ENCODE assay signal across 19 mouse cellular contexts in the genomic region with DNA sequence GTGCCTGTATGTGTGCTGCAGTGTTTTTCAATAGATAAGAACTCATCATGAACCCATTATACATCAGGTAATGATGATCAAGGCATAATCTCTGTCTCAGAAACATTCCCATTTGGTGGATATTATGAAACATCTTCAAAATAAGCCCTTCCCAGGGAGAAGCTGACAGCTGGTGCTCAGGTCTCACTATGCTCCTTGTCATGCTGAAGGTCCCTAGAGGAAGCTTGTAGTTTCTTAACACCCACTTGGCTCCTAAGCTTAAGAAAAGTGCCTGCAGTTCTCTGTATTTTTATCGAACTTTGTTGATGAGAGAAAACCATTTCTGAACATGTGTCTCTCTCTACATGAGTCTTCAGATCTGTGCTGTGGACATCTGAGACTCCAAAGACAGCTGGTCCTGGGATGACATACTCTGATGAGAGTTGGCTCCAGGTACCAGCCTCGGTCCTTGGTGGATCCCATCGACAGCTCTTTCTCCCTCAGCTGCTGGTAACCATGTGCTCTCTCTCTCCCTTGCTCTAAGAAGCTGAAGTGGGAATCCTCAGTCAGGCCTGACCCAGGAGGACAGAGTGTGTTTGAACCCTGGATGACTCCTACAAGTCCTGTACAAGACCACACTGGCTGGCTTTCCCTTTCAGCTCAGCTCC. TPM values are rescaled to one million over a fixed set of nuclear protein-coding genes. Genes with fewer than 3 reads are reported as not detected.
DNase-seq lines count a peak whose midpoint lies in the region; ATAC-seq and TF ChIP-seq lines count a peak whose summit lies in the region.
"Had no signal": no experiment of that assay in that cellular context is flagged by ENCODE, and none has a peak within 500 bp of the region (broad histone marks: within the 10 kb centered on the region; RNA-seq: fewer than 3 reads in every experiment).

No protein-coding gene starts in this region.

- peak overlapping the region; percentile 17; the same call in 1 of the 2 replicates for H3K27ac ChIP-seq in heart, embryonic 10.5 days
- no peak overlapping the region for H3K27ac ChIP-seq in liver, embryonic 13.5 days
- no peak overlapping the region for H3K27ac ChIP-seq in liver, embryonic 12.5 days
- peak overlapping the region; percentile 86 for H3K27ac ChIP-seq in stomach, embryonic 14.5 days (ENCODE audit: low read length)
- no peak overlapping the region for H3K27ac ChIP-seq in stomach, postnatal 0 days (replicated peaks)

- 66% methylated on average over 3 of the region's 3 CpGs for WGBS in heart, embryonic 10.5 days
- WGBS in liver, embryonic 13.5 days (ENCODE audit: insufficient replicate concordance), result 54% methylated on average over 3 of the region's 3 CpGs
- 59% methylated on average over 3 of the region's 3 CpGs for WGBS in liver, embryonic 12.5 days (ENCODE audit: insufficient replicate concordance)
- 52% methylated on average over 3 of the region's 3 CpGs for WGBS in stomach, embryonic 14.5 days
- WGBS in stomach, postnatal 0 days, result 64% methylated on average over 3 of the region's 3 CpGs

- TF ChIP-seq CTCF in stomach, postnatal 0 days (IDR thresholded peaks at IDR 0.05; ENCODE audit: low read depth), result no peak

- H3K4me2 ChIP-seq in liver, embryonic 13.5 days, result no peak overlapping the region
- H3K4me2 ChIP-seq in liver, embryonic 12.5 days, result no peak overlapping the region
- H3K4me2 ChIP-seq in stomach, embryonic 14.5 days (replicated peaks; ENCODE audit: low read depth, low read length), result no peak overlapping the region
- no peak overlapping the region for H3K4me2 ChIP-seq in stomach, postnatal 0 days (replicated peaks; ENCODE audit: low read depth)
- H3K4me2 ChIP-seq: midbrain, embryonic 12.5 days had no signal

- intact Hi-C loops in heart, postnatal 25 days (cut with DNase I), result no loop called here
- intact Hi-C loops in gastrocnemius, postnatal 14 days (cut with DNase I; ENCODE audit: low total_unique reads), result no loop called here

- H3K9ac ChIP-seq in liver, embryonic 13.5 days, result no peak overlapping the region
- H3K9ac ChIP-seq in liver, embryonic 12.5 days, result no peak overlapping the region
- H3K9ac ChIP-seq in stomach, embryonic 14.5 days (replicated peaks; ENCODE audit: low read depth, low read length), result no peak overlapping the region
- H3K9ac ChIP-seq in stomach, postnatal 0 days (ENCODE audit: low read length), result no peak overlapping the region
- H3K9ac ChIP-seq: midbrain, embryonic 12.5 days had no signal

- peaks cover 11% of the 10 kb centered on the region; the same call in 1 of the 2 replicates for H3K4me1 ChIP-seq in heart, embryonic 10.5 days
- H3K4me1 ChIP-seq in liver, embryonic 13.5 days (replicated peaks), result no peaks in the 10 kb centered on the region
- H3K4me1 ChIP-seq in liver, embryonic 12.5 days, result no peaks in the 10 kb centered on the region
- peaks cover 15% of the 10 kb centered on the region; the same call in 1 of the 2 replicates for H3K4me1 ChIP-seq in stomach, embryonic 14.5 days (ENCODE audit: control insufficient read depth, insufficient read depth, low read length)
- H3K4me1 ChIP-seq in stomach, postnatal 0 days (replicated peaks; ENCODE audit: control insufficient read depth, insufficient read depth), result no peaks in the 10 kb centered on the region

- DNase-seq in heart, embryonic 10.5 days (ENCODE audit: low spot score), result peak; percentile 68
- DNase-seq in heart, postnatal 25 days (ENCODE audit: low spot score), result no peak
- DNase-seq in liver, embryonic 13.5 days, result no peak
- no peak for DNase-seq in stomach, postnatal 0 days (ENCODE audit: low spot score)
- DNase-seq in thymus, postnatal 14 days, result no peak
- DNase-seq in gastrocnemius, postnatal 14 days, result no peak
- DNase-seq: adrenal gland, adult 8-10 months; B cell, adult 2 months; gastrocnemius, postnatal 10 days; kidney, postnatal 36 days; layer of hippocampus, postnatal 36 days had no signal

- no peaks in the 10 kb centered on the region for H3K36me3 ChIP-seq in heart, embryonic 10.5 days
- no peaks in the 10 kb centered on the region for H3K36me3 ChIP-seq in liver, embryonic 13.5 days
- H3K36me3 ChIP-seq in liver, embryonic 12.5 days, result no peaks in the 10 kb centered on the region
- peaks cover 4% of the 10 kb centered on the region; the same call in 1 of the 2 replicates for H3K36me3 ChIP-seq in stomach, embryonic 14.5 days (ENCODE audit: control insufficient read depth, insufficient read depth, low read length)
- no peaks in the 10 kb centered on the region for H3K36me3 ChIP-seq in stomach, postnatal 0 days (ENCODE audit: control insufficient read depth, insufficient read depth, low read length)
- H3K36me3 ChIP-seq: midbrain, embryonic 12.5 days had no signal

- H3K4me3 ChIP-seq in heart, embryonic 10.5 days, result no peak overlapping the region
- no peak overlapping the region for H3K4me3 ChIP-seq in liver, embryonic 13.5 days (replicated peaks)
- H3K4me3 ChIP-seq in liver, embryonic 12.5 days, result no peak overlapping the region
- H3K4me3 ChIP-seq in stomach, embryonic 14.5 days (ENCODE audit: low read depth, low read length), result no peak overlapping the region
- H3K4me3 ChIP-seq in stomach, postnatal 0 days (ENCODE audit: low read depth, low read length), result no peak overlapping the region
- H3K4me3 ChIP-seq: erythroblast, embryonic 14.5 days; midbrain, embryonic 12.5 days had no signal

- no peaks in the 10 kb centered on the region for H3K9me3 ChIP-seq in heart, embryonic 10.5 days
- no peaks in the 10 kb centered on the region for H3K9me3 ChIP-seq in liver, embryonic 13.5 days (replicated peaks)
- H3K9me3 ChIP-seq in liver, embryonic 12.5 days (replicated peaks), result no peaks in the 10 kb centered on the region
- H3K9me3 ChIP-seq in stomach, embryonic 14.5 days (ENCODE audit: control insufficient read depth, low read depth, low read length), result no peaks in the 10 kb centered on the region
- H3K9me3 ChIP-seq in stomach, postnatal 0 days (ENCODE audit: control insufficient read depth, low read length), result no peaks in the 10 kb centered on the region
- H3K9me3 ChIP-seq: midbrain, embryonic 12.5 days had no signal

- TF ChIP-seq EP300 in stomach, postnatal 0 days (optimal IDR thresholded peaks at IDR 0.05), result no peak

- no peaks in the 10 kb centered on the region for H3K27me3 ChIP-seq in heart, embryonic 10.5 days (ENCODE audit: insufficient read depth, poor library complexity, severe bottlenecking)
- H3K27me3 ChIP-seq in liver, embryonic 13.5 days, result no peaks in the 10 kb centered on the region
- no peaks in the 10 kb centered on the region for H3K27me3 ChIP-seq in liver, embryonic 12.5 days (replicated peaks)
- H3K27me3 ChIP-seq in stomach, embryonic 14.5 days (ENCODE audit: control insufficient read depth, insufficient read depth, low read length), result no peaks in the 10 kb centered on the region
- no peaks in the 10 kb centered on the region for H3K27me3 ChIP-seq in stomach, postnatal 0 days (ENCODE audit: control insufficient read depth, insufficient read depth, low read length)
- H3K27me3 ChIP-seq: midbrain, embryonic 12.5 days had no signal

- 0 out of 2 replicates have a peak, but pooled peaks have one; percentile 15 for ATAC-seq in liver, embryonic 13.5 days (ENCODE audit: low read depth)
- no peak for ATAC-seq in liver, embryonic 12.5 days
- ATAC-seq in stomach, embryonic 14.5 days (ENCODE audit: insufficient number of reproducible peaks, insufficient read depth, low FRiP score, low read depth), result no peak
- no peak for ATAC-seq in stomach, postnatal 0 days (ENCODE audit: low FRiP score, low TSS enrichment)

RNA-seq across cellular contexts. Expression of a gene that starts 32.5 kb away (rescaled TPM):
- polyA plus RNA-seq in heart, embryonic 10.5 days (2016; fragmentation: Nextera tagmentation; extraction: Ambion mirVana), result 0.14 and 0.30 TPM in 2 replicates
- not detected for total RNA-seq in heart, postnatal 25 days (2021)
- not detected in 2 replicates for polyA plus RNA-seq in liver, embryonic 13.5 days (2015; fragmentation: Nextera tagmentation; extraction: Ambion mirVana)
- not detected in 2 replicates for polyA plus RNA-seq in liver, embryonic 12.5 days (2016; fragmentation: Nextera tagmentation; extraction: Ambion mirVana)
- polyA plus RNA-seq in stomach, embryonic 14.5 days (2014; fragmentation: Nextera tagmentation; extraction: Ambion mirVana), result 0.21 and 0.41 TPM in 2 replicates
- 0.10 TPM in 1 of 2 replicates, not detected in the other for polyA plus RNA-seq in stomach, postnatal 0 days (2015; fragmentation: Nextera tagmentation; extraction: Ambion mirVana)
- total RNA-seq in gastrocnemius, postnatal 14 days (2021), result not detected
- total RNA-seq: gastrocnemius, postnatal 10 days; hematopoietic stem cell, adult 5-6 weeks; layer of hippocampus, postnatal 36 days had no signal
- polyA plus RNA-seq: erythroblast, embryonic 14.5 days; liver, embryonic 16.5 days; neural tube, embryonic 14.5 days; small intestine, adult 2 months had no signal

RNA-seq across cellular contexts. Expression of a gene that starts 58.3 kb away (rescaled TPM):
- 0.34 and 0.60 TPM in 2 replicates for polyA plus RNA-seq in heart, embryonic 10.5 days (2016; fragmentation: Nextera tagmentation; extraction: Ambion mirVana)
- total RNA-seq in heart, postnatal 25 days (2021), result under 1 TPM; 0.52 to 0.61 TPM
- 0.07 and 0.08 TPM in 2 replicates for polyA plus RNA-seq in liver, embryonic 13.5 days (2015; fragmentation: Nextera tagmentation; extraction: Ambion mirVana)
- polyA plus RNA-seq in liver, embryonic 12.5 days (2016; fragmentation: Nextera tagmentation; extraction: Ambion mirVana), result 0.10 and 0.18 TPM in 2 replicates
- 4.1 and 4.4 TPM in 2 replicates for polyA plus RNA-seq in stomach, embryonic 14.5 days (2014; fragmentation: Nextera tagmentation; extraction: Ambion mirVana)
- 0.41 and 0.46 TPM in 2 replicates for polyA plus RNA-seq in stomach, postnatal 0 days (2015; fragmentation: Nextera tagmentation; extraction: Ambion mirVana)
- 1 to 10 TPM; 1.9 to 4.8 TPM for total RNA-seq in gastrocnemius, postnatal 14 days (2021)
- total RNA-seq: hematopoietic stem cell, adult 5-6 weeks had no signal
- polyA plus RNA-seq: erythroblast, embryonic 14.5 days had no signal

Comparison
In these comparisons a context has a peak if more than half of its experiments do, and no peak if none do; other contexts are left out.
1. H3K27ac ChIP-seq: peak in heart, embryonic 10.5 days (single experiment) and stomach, embryonic 14.5 days (single experiment); none in liver, embryonic 13.5 days (single experiment), liver, embryonic 12.5 days (single experiment) and stomach, postnatal 0 days (single experiment).